Mouse (Mus musculus) layer of hippocampus, adult 2 months (tissue): Measurements from ENCODE around the gene Lrrc45. TPM values are rescaled to one million over a fixed set of nuclear protein-coding genes. Genes with fewer than 3 reads are reported as not detected.

Experiments used
- DNase-seq, 2 experiments: peaks; one replicate each; pipeline ENCODE4 v3.0.0; 2022; ENCODE audit warnings: low spot score in 2 of 2
- H3K27ac ChIP-seq: fragments of 200-600 bp; 2 replicates; pipeline ENCODE4 v1.8.1; 2022
- H3K4me3 ChIP-seq: fragments of 200-600 bp; 2 replicates; pipeline ENCODE4 v1.8.1; 2022; ENCODE audit warnings: mild to moderate bottlenecking
- CTCF ChIP-seq: fragments of 200-600 bp; conservative IDR thresholded peaks from 2 replicates; pipeline ENCODE4 v1.8.1; 2022; ENCODE audit warnings: antibody characterized with exemption, mild to moderate bottlenecking, moderate library complexity
- total RNA-seq, 2 experiments: library from RNA; stranded (reverse); gene quantifications; 2 replicates each; pipeline ENCODE4 v1.2.3; 2021

The Lrrc45 gene
- total RNA-seq, 2 experiments from 2014 or later, result 60.0 to 70.4 TPM

GRCm38 (mm10) chr11:120686650-120687272 is 27.0 kb upstream of the Lrrc45 start:
- no peak for DNase-seq
- no peak for TF ChIP-seq CTCF
- H3K4me3 ChIP-seq, result no peak overlapping the region
- H3K27ac ChIP-seq, result peak overlapping the region; percentile 74

- DNase-seq, result no peak
- H3K27ac ChIP-seq, result no peak overlapping the region
- no peak overlapping the region for H3K4me3 ChIP-seq
- no peak for TF ChIP-seq CTCF
Measured at GRCm38 (mm10) chr11:120689365-120689764, 24.4 kb upstream of the Lrrc45 start.

GRCm38 (mm10) chr11:120692471-120693011 is 21.2 kb upstream of the Lrrc45 start:
- no peak for DNase-seq
- H3K27ac ChIP-seq, result peak overlapping the region; percentile 64
- TF ChIP-seq CTCF, result peak; percentile 42
- H3K4me3 ChIP-seq, result no peak overlapping the region

- DNase-seq, result no peak
- 0 out of 2 replicates have a peak overlapping the region, but pooled peaks have one; percentile 64 for H3K27ac ChIP-seq
- H3K4me3 ChIP-seq, result no peak overlapping the region
- no peak for TF ChIP-seq CTCF
Measured at GRCm38 (mm10) chr11:120693461-120693860, 20.3 kb upstream of the Lrrc45 start.

GRCm38 (mm10) chr11:120695184-120695583 is 18.5 kb upstream of the Lrrc45 start:
- no peak for DNase-seq
- peak overlapping the region; percentile 61; the same call in 1 of the 2 replicates for H3K27ac ChIP-seq
- H3K4me3 ChIP-seq, result no peak overlapping the region
- TF ChIP-seq CTCF, result no peak

- no peak for TF ChIP-seq CTCF
- DNase-seq, result no peak
- Histone ChIP-seq H3K4me3 (no peak overlapping the region), H3K27ac (peak overlapping the region; percentile 55; the same call in 1 of the 2 replicates)
Measured at GRCm38 (mm10) chr11:120695641-120696040, 18.1 kb upstream of the Lrrc45 start.

GRCm38 (mm10) chr11:120696568-120696967 is 17.2 kb upstream of the Lrrc45 start:
- Histone ChIP-seq H3K27ac (0 out of 2 replicates have a peak overlapping the region, but pooled peaks have one; percentile 55), H3K4me3 (no peak overlapping the region)
- peak; percentile 68 for TF ChIP-seq CTCF
- DNase-seq, result no peak

GRCm38 (mm10) chr11:120697741-120698140 is 16.0 kb upstream of the Lrrc45 start:
- no peak for DNase-seq
- TF ChIP-seq CTCF, result no peak
- Histone ChIP-seq H3K4me3 (no peak overlapping the region), H3K27ac (peak overlapping the region; percentile 53; the same call in 1 of the 2 replicates)

GRCm38 (mm10) chr11:120703696-120704454 is 9.8 kb upstream of the Lrrc45 start:
- TF ChIP-seq CTCF, result peak; percentile 39
- peak overlapping the region; percentile 1; the same call in 1 of the 2 replicates for H3K27ac ChIP-seq
- DNase-seq, result no peak
- H3K4me3 ChIP-seq, result no peak overlapping the region

GRCm38 (mm10) chr11:120704486-120705325 is 9.0 kb upstream of the Lrrc45 start:
- peak overlapping the region; percentile 1; the same call in 1 of the 2 replicates for H3K27ac ChIP-seq
- H3K4me3 ChIP-seq, result no peak overlapping the region
- no peak for DNase-seq
- no peak for TF ChIP-seq CTCF

GRCm38 (mm10) chr11:120706120-120706519 is 7.6 kb upstream of the Lrrc45 start:
- no peak for DNase-seq
- no peak for TF ChIP-seq CTCF
- H3K4me3 ChIP-seq, result no peak overlapping the region
- H3K27ac ChIP-seq, result 0 out of 2 replicates have a peak overlapping the region, but pooled peaks have one; percentile 15

- no peak overlapping the region; the same call in 1 of the 2 replicates for H3K27ac ChIP-seq
- no peak for TF ChIP-seq CTCF
- no peak overlapping the region for H3K4me3 ChIP-seq
- DNase-seq, result no peak
Measured at GRCm38 (mm10) chr11:120707225-120707624, 6.5 kb upstream of the Lrrc45 start.
